In genomic region chr7:19744590-19745385, GRCm38 (mm10) we compare ENCODE assay signal across 9 mouse cellular contexts. TPM values are rescaled to one million over a fixed set of nuclear protein-coding genes. Genes with fewer than 3 reads are reported as not detected.
DNase-seq lines count a peak whose midpoint lies in the region; ATAC-seq lines count a peak whose summit lies in the region.
"Had no signal": no experiment of that assay in that cellular context is flagged by ENCODE, and none has a peak within 500 bp of the region (broad histone marks: within the 10 kb centered on the region; RNA-seq: fewer than 3 reads in every experiment).

No protein-coding gene starts in this region.

- peak; percentile 50 to 51 for DNase-seq in adrenal gland, adult 18-20 months (ENCODE audit: low spot score in 2 of 2)
- peak; percentile 59 for DNase-seq in lung, postnatal 10 days
- no peak for DNase-seq in ovary, postnatal 10 days (ENCODE audit: low spot score)
- no peak for DNase-seq in forebrain, embryonic 10.5 days (ENCODE audit: extremely low spot score, low spot score)
- no peak for DNase-seq in right cerebral cortex, adult 2 months (ENCODE audit: low spot score in 2 of 2)
- no peak for DNase-seq in thymus, postnatal 25 days

- H3K4me1 ChIP-seq in embryonic facial prominence, embryonic 15.5 days = peaks cover 45% of the 10 kb centered on the region
- peaks cover 52% of the 10 kb centered on the region for H3K4me1 ChIP-seq in intestine, embryonic 15.5 days (replicated peaks)
- H3K4me1 ChIP-seq in forebrain, embryonic 10.5 days = peaks cover 66% of the 10 kb centered on the region

- ATAC-seq in embryonic facial prominence, embryonic 15.5 days (ENCODE audit: insufficient number of reproducible peaks, low FRiP score, low TSS enrichment, low read depth) = no peak
- no peak for ATAC-seq in intestine, embryonic 15.5 days

- peaks cover 4% of the 10 kb centered on the region; the same call in 1 of the 2 replicates for H3K36me3 ChIP-seq in embryonic facial prominence, embryonic 15.5 days
- peaks cover 14% of the 10 kb centered on the region; the same call in 1 of the 2 replicates for H3K36me3 ChIP-seq in intestine, embryonic 15.5 days
- H3K36me3 ChIP-seq in forebrain, embryonic 10.5 days (replicated peaks) = peaks cover 56% of the 10 kb centered on the region

- 59% methylated on average over 14 of the region's 14 CpGs for WGBS in embryonic facial prominence, embryonic 15.5 days
- 53% methylated on average over 14 of the region's 14 CpGs for WGBS in intestine, embryonic 15.5 days
- WGBS in forebrain, embryonic 10.5 days = 85% methylated on average over 14 of the region's 14 CpGs

- no peak overlapping the region for H3K4me2 ChIP-seq in embryonic facial prominence, embryonic 15.5 days (replicated peaks)
- peak overlapping the region; percentile 39 for H3K4me2 ChIP-seq in intestine, embryonic 15.5 days (replicated peaks)
- H3K4me2 ChIP-seq: hindbrain, embryonic 15.5 days had no signal

- 0 out of 2 replicates have a peak overlapping the region, but pooled peaks have one; percentile 34 for H3K27ac ChIP-seq in embryonic facial prominence, embryonic 15.5 days (replicated peaks)
- peak overlapping the region; percentile 68 for H3K27ac ChIP-seq in intestine, embryonic 15.5 days
- H3K27ac ChIP-seq in forebrain, embryonic 10.5 days = no peak overlapping the region
- H3K27ac ChIP-seq: hindbrain, embryonic 15.5 days had no signal

- no peak overlapping the region for H3K9ac ChIP-seq in embryonic facial prominence, embryonic 15.5 days
- peak overlapping the region; percentile 23; the same call in 1 of the 2 replicates for H3K9ac ChIP-seq in intestine, embryonic 15.5 days
- H3K9ac ChIP-seq: hindbrain, embryonic 15.5 days had no signal

- H3K27me3 ChIP-seq in embryonic facial prominence, embryonic 15.5 days = no peaks in the 10 kb centered on the region
- no peaks in the 10 kb centered on the region for H3K27me3 ChIP-seq in intestine, embryonic 15.5 days (replicated peaks)
- no peaks in the 10 kb centered on the region for H3K27me3 ChIP-seq in forebrain, embryonic 10.5 days (ENCODE audit: poor library complexity, severe bottlenecking)
- H3K27me3 ChIP-seq: hindbrain, embryonic 15.5 days had no signal

- H3K4me3 ChIP-seq in embryonic facial prominence, embryonic 15.5 days (replicated peaks) = no peak overlapping the region
- H3K4me3 ChIP-seq in intestine, embryonic 15.5 days (replicated peaks) = no peak overlapping the region
- H3K4me3 ChIP-seq in forebrain, embryonic 10.5 days = no peak overlapping the region; the same call in 1 of the 2 replicates
- H3K4me3 ChIP-seq: hindbrain, embryonic 15.5 days had no signal

- H3K9me3 ChIP-seq in embryonic facial prominence, embryonic 15.5 days (replicated peaks) = no peaks in the 10 kb centered on the region
- H3K9me3 ChIP-seq in intestine, embryonic 15.5 days = no peaks in the 10 kb centered on the region
- peaks cover 3% of the 10 kb centered on the region; the same call in 1 of the 2 replicates for H3K9me3 ChIP-seq in forebrain, embryonic 10.5 days
- H3K9me3 ChIP-seq: hindbrain, embryonic 15.5 days had no signal

RNA-seq across cellular contexts. Expression of gene Nectin2, which starts 5.5 kb away (rescaled TPM):
- total RNA-seq in adrenal gland, adult 18-20 months (2021) = 100 to 1,000 TPM in 1 of 2 experiments, 10 to 100 TPM in 1; 76.9 to 105 TPM
- polyA plus RNA-seq in embryonic facial prominence, embryonic 15.5 days (2015; fragmentation: Nextera tagmentation; extraction: Ambion mirVana) = 79.6 and 86.6 TPM in 2 replicates
- 148 and 154 TPM in 2 replicates for polyA plus RNA-seq in intestine, embryonic 15.5 days (2015; fragmentation: Nextera tagmentation; extraction: Ambion mirVana)
- polyA plus RNA-seq in forebrain, embryonic 10.5 days (2016; fragmentation: Nextera tagmentation; extraction: Ambion mirVana) = 84.2 and 97.3 TPM in 2 replicates

RNA-seq across cellular contexts. Expression of gene Bcam, which starts 26.0 kb away (rescaled TPM):
- total RNA-seq in adrenal gland, adult 18-20 months (2021) = 10 to 100 TPM; 43.2 to 53.2 TPM
- 158 and 163 TPM in 2 replicates for polyA plus RNA-seq in embryonic facial prominence, embryonic 15.5 days (2015; fragmentation: Nextera tagmentation; extraction: Ambion mirVana)
- polyA plus RNA-seq in intestine, embryonic 15.5 days (2015; fragmentation: Nextera tagmentation; extraction: Ambion mirVana) = 76.9 and 79.4 TPM in 2 replicates
- polyA plus RNA-seq in forebrain, embryonic 10.5 days (2016; fragmentation: Nextera tagmentation; extraction: Ambion mirVana) = 33.1 and 37.3 TPM in 2 replicates

RNA-seq across cellular contexts. Expression of gene Tomm40, which starts 29.6 kb away (rescaled TPM):
- total RNA-seq in adrenal gland, adult 18-20 months (2021) = 100 to 1,000 TPM; 123 to 126 TPM
- polyA plus RNA-seq in embryonic facial prominence, embryonic 15.5 days (2015; fragmentation: Nextera tagmentation; extraction: Ambion mirVana) = 146 and 148 TPM in 2 replicates
- polyA plus RNA-seq in intestine, embryonic 15.5 days (2015; fragmentation: Nextera tagmentation; extraction: Ambion mirVana) = 208 and 215 TPM in 2 replicates
- polyA plus RNA-seq in forebrain, embryonic 10.5 days (2016; fragmentation: Nextera tagmentation; extraction: Ambion mirVana) = 187 and 205 TPM in 2 replicates

RNA-seq across cellular contexts. Expression of gene Apoe, which starts 45.8 kb away (rescaled TPM):
- total RNA-seq in adrenal gland, adult 18-20 months (2021) = 1,000 to 10,000 TPM; 1,225 to 1,306 TPM
- polyA plus RNA-seq in embryonic facial prominence, embryonic 15.5 days (2015; fragmentation: Nextera tagmentation; extraction: Ambion mirVana) = 442 and 474 TPM in 2 replicates
- 296 and 325 TPM in 2 replicates for polyA plus RNA-seq in intestine, embryonic 15.5 days (2015; fragmentation: Nextera tagmentation; extraction: Ambion mirVana)
- 140 and 154 TPM in 2 replicates for polyA plus RNA-seq in forebrain, embryonic 10.5 days (2016; fragmentation: Nextera tagmentation; extraction: Ambion mirVana)

RNA-seq across cellular contexts. Expression of gene Cblc, which starts 51.8 kb away (rescaled TPM):
- total RNA-seq in adrenal gland, adult 18-20 months (2021) = under 1 TPM in 1 of 2 experiments, not detected in 1; 0.64 TPM
- 13.2 and 17.2 TPM in 2 replicates for polyA plus RNA-seq in embryonic facial prominence, embryonic 15.5 days (2015; fragmentation: Nextera tagmentation; extraction: Ambion mirVana)
- polyA plus RNA-seq in intestine, embryonic 15.5 days (2015; fragmentation: Nextera tagmentation; extraction: Ambion mirVana) = 24.5 and 26.4 TPM in 2 replicates
- polyA plus RNA-seq in forebrain, embryonic 10.5 days (2016; fragmentation: Nextera tagmentation; extraction: Ambion mirVana) = 0.53 and 1.2 TPM in 2 replicates
- polyA plus RNA-seq: hindbrain, embryonic 15.5 days had no signal

Comparison
In these comparisons a context has a peak if more than half of its experiments do, and no peak if none do; other contexts are left out.
1. DNase-seq: peak in adrenal gland, adult 18-20 months (2 of 2) and lung, postnatal 10 days (single experiment); none in ovary, postnatal 10 days (single experiment), forebrain, embryonic 10.5 days (single experiment), right cerebral cortex, adult 2 months (0 of 2) and thymus, postnatal 25 days (single experiment).